Mouse (Mus musculus) heart, postnatal 10 days (tissue): Measurements from ENCODE around the gene Slc29a3. TPM values are rescaled to one million over a fixed set of nuclear protein-coding genes. Genes with fewer than 3 reads are reported as not detected.
"Not testable (repeated sequence)": the region's sequence is repeated elsewhere in the genome, so short reads cannot be mapped to it uniquely, and the experiment has no call there.

Experiments used
- DNase-seq, 2 experiments: peaks; one replicate each; pipeline ENCODE4 v3.0.0; 2021
- intact Hi-C: fragments of 180-260 bp; cut with DNase I; formaldehyde crosslinking; loops from one replicate; pipeline ENCODE4 v1.15.1; 2025
- total RNA-seq, 2 experiments: library from RNA; stranded (reverse); gene quantifications; 2 replicates each; pipeline ENCODE4 v1.2.3; 2021

Slc29a3 gene
- total RNA-seq, 2 experiments from 2014 or later: 6.8 to 7.7 TPM

DNA sequence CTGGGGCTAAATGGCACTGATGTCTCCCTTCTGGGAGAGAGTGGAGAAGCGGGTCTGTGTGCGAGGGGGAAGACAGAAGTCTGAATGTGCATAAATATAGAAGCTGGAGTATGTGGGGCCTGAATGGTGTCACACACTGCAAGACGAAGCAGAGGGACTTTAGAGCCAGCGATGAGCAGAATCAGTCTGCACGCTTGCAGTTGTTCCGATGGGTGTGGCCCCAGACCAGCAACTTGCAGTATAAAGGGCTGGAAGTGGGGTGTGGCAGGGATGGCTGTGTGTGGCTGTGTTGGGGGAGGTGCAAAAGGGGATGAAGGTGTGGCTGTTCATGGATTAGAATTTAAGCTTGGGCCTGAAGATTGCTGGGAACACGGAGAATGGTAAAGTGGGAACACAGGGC is 16.0 kb upstream of the Slc29a3 start:
- intact Hi-C loops: no loop called here
- DNase-seq: no peak

DNA sequence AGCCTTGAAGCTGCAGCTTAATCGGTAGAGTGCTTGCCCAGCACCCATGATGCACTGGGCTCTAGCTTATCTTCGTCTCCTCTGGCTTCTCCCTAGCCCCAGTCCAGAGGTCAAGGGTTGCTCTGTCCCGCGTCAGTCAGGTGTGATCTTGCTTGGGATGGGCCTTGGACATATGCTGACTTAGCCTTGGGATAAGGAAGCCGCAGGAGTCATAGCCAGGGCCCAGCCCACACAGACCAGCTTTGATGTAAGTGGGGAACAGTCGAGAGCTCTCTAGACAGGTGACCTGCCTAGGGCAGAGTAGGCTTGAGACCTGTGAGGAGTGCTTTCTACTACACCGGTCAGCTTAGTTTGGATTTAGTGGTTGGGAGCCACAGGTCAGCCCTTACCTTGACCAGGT is 14.8 kb upstream of the Slc29a3 start:
- intact Hi-C loops: no loop called here
- no peak for DNase-seq

DNA sequence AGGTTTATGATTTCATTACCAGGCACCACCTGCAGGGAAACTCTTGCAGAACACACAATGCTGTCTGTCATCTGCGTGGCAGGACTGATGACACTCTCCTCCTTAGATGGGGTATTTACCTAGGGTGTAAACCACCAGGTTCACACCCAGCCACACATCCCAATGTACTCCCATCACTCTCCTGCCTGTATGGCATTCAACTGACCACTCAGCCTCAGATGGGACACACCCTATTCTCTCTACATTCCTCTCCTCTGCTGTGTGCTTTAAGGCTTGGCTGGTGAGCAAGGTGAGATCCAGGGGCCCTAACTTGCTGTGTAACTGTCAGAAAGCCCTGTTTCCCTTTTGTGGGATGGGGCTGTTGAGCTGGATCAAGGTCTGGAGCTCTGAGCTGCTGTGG is 9.5 kb upstream of the Slc29a3 start:
- intact Hi-C loops: no loop called here
- DNase-seq: no peak

DNA sequence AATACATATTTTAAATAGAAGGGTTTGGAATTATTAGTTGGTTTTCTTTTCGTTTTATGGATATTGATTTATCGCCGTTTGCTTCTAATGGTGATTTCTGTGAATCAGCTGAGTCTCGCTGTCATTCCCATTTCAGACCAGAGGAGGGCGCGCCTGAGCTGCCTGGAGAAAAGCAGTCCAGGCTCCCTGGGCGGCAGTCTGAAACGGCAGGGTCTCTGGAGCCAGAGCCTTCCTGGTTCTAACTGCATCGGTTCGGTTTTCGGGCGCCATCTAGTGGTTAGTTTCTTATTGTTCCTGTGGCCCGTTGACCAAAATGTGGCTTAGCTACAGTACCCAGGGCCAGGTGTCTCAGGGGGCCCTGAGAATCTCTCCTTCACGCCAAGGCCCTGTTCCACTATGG is 7.8 kb upstream of the Slc29a3 start:
- intact Hi-C loops: no loop called here
- DNase-seq: peak; percentile 93 to 97

DNA sequence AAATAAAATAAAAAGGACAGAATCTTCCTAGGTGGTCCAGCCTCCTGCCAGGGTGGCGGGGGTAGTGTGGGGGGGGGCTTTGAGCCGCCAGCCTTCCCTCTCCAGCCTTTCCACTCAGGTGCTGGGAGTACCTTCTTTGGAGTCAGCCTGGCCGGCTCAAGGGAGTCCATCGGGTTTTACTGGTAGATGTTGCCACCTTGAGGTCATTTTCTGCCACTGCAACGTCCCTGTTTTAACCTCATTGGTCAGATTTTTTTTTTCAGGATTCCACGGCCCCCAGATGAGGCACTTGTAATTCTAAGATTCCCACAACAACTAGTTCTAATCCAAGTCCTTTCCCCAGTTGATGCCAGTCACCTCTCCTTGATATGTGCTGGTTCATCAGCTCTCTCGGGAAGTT is 4.4 kb upstream of the Slc29a3 start:
- peak; percentile 70 to 80 for DNase-seq
- intact Hi-C loops: loop anchor here (2.0 kb wide), 4 partner anchors 60 to 452 kb away; partner anchors contain the start of gene Cdh23

DNA sequence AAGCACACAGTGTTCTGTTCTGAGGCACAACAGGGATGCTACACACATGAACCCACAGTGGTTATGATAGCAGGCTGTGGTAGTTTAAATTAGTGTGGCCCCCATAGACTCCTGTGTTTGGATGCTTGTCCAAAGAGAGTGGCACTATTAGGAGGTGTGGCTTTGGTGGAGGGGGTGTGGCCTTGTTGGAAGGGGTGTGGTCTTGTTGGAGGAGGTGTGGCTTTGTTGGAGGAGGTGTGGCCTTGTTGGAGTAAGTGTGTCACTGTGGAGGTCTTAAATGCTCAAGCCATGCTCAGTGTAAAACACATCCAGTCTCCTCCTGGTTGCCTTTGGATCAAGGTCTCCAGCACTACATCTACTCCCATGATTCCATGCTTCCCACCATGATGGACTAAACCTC is 3.6 kb upstream of the Slc29a3 start:
- no peak for DNase-seq
- intact Hi-C loops: loop anchor here (2.0 kb wide), 4 partner anchors 59 to 451 kb away; partner anchors contain the start of gene Cdh23

DNA sequence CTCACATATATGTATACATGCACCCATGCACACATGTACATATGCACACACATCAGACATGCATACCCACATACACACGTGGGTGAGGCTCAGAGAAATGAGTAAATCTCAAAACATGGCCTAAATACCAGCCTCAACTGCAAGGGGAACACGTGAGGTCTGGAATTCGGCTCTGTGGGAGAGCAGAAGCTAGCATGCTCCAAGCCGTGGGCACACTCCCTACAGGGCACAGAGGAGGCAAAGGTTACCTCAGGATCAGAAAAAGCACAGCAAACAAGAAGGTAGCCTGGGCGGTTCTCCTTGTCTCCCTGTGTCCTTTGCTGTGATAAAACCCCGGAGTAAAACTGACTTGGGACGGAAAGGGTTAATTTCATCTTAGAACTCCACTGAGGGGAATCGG is 1.3 kb upstream of the Slc29a3 start:
- intact Hi-C loops: no loop called here
- DNase-seq: no peak

DNA sequence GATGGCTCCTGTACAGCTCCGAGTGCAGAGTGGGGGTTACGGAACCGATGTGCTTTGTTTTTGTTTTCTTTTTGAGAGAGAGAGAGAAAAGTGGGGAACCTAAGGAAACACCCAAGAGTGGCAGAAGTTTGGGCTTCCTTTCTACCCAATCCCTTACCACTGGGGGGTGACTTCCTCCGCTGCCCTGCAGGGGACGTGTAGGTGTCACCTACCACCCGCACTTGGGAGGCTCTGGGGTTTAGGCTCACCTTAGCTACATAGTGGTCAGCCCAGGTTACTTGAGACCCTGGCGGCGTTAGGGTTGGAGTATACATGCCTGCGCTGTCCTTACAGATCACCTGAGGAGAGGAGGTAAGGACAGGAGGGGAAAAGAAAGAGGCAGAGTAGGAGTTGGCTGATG is 667 bp upstream of the Slc29a3 start:
- DNase-seq: peak in 1 of 2 experiments; percentile 19
- intact Hi-C loops: no loop called here

DNA sequence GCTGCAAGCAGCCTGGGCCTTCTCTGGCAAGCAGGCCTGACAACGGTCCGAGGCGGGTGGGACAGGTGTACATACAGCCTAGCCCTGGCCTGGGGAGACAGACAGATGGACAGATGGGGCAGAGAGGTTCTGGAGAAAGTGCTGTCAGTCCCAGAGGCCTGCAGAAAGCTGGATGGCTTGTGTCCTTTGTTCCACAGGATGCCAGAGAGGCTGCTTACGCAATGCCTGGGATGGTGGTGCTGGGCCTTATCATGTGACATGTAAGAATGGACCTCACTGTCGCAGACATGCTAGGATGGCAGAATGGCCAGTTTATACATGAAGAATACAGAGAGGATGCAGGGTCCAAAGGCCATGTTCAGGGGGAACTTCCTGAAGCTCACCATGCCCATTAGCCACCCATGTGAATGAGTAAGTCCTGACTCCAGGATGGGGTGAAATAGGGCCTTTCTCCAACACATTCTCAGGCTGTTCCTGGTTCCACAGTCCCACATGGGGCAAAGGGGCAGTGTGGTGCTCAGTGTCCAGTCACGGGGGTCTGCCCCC is 4.9 kb downstream of the Slc29a3 start:
- intact Hi-C loops: no loop called here
- no peak for DNase-seq

DNA sequence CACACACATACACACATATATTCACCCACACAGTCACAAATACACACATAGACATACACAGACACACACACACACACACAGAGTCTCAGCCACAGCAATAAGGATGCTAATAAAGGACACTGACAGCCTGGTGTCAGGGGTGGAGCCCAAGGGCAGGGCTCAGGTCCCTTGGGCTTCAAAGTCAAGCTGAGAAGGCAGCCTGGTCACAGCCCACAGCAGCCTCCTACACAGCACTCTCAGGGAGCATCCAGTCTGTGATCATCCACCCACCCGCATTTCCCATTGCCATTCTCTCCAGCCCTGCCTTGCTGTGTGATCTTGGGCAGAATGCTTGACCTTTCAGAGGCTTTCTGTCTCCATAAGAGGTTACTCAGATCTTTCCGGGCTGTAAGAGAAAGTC is 6.1 kb downstream of the Slc29a3 start:
- intact Hi-C loops: no loop called here
- no peak for DNase-seq

DNA sequence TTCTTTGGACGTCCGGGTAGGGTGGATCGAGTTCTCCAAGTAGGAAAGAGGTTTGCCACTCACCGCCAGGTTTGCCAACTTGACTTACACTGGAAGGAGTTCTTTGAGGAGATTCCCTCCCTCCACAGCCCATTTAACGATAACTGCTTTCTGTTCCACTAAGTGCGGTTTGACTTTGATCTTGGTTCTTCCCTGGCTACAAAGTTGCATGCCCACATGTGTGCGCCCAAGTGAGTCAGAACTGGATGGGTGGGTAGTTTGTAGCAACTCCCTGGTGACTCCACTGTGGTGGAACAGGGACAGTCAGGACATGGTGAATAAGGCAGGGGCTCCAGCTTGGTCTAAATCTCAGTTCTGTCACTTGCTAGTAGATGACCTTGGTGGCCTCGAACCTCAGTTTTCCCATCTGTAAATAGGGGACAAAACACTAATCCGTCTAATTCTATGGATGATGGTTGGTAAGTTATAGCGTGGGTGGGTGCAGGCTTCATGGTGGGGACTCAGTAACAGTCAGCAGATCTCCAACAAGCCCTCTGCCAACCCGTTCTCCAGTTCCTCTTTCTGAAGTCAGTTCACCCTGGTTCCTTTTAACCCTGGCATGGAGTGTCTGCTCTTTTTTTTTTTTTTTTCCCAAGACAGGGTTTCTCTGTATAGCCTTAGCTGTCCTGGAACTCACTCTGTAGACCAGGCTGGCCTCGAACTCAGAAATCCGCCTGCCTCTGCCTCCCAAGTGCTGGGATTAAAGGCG is 7.9 kb downstream of the Slc29a3 start:
- no peak for DNase-seq
- intact Hi-C loops: no loop called here

DNA sequence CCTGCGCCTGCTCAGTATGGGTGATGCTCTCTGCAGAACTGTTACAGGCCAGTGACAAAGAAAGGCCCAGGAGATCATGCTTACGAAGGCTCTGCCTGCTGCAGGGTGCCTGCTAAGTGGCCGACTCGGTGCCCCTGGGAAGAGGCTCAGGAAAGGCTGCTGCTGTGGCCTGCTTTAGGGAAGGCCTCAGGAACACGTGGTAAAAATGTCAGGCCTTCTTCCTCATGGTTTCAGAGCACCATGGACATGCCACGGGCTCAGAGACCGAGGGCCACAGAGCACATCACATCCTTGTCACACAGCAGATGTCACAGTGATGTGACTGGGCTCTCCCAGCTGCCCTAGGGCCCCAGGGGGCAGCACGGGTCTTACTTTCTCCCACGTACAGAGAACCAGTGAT is 8.9 kb downstream of the Slc29a3 start:
- intact Hi-C loops: no loop called here
- no peak for DNase-seq

DNA sequence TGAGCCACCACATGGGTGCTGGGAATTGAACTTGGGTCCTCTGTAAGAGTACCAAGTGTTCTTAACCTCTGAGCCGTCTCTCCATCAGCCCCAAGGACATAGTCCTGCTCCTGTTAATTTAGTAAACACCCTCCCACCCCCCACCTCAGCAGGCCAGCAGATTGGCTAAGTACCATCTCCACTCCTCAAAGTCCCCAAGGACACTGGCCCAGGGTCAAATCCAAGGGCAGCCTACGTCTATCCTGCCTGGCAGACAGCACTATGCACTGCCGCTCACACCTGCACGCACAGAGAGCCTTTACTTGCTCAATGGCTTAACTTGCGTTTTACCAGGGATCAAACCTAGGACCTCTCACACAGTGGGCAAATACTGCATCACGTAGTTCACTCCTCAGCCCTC is 9.7 kb downstream of the Slc29a3 start:
- intact Hi-C loops: no loop called here
- no peak for DNase-seq

DNA sequence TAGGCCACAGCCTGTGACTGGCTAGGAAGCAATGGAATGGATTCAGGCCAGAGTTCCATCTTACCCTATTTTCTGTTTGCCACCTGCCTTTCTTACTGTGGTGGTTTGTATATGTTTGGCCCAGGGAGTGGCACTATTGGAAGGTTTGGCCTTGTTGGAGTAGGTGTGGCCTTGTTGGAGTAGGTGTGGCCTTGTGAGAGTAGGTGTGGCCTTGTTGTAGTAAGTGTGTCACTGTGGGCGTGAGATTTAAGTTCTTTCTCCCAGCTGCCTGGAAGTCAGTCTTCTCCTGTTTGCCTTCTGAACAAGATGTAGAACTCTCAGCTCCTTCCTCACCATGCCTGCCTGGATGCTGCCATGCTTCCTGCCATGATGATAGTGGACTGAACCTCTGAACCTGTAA is 10.3 kb downstream of the Slc29a3 start:
- intact Hi-C loops, DNase-seq: not testable (repeated sequence)

DNA sequence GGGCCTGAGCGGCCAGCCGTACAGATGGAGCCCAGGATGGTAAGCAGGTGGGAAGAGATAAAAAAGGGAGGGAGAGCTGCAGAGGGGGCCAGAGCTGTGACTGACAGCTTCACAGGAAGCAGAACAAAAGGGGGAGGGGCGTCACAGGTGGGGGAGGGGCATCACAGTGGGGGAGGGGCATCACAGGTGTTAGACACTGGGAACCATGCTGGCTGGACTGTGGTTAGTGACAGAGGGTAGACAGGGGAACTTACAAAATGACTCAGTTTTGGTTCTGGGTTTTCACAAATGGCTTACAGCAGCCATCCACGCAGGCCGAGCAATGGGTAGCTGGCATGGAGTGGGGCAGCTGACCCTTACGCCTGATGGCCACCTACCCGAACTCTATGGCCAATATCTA is 11.2 kb downstream of the Slc29a3 start:
- no peak for DNase-seq
- intact Hi-C loops: no loop called here

DNA sequence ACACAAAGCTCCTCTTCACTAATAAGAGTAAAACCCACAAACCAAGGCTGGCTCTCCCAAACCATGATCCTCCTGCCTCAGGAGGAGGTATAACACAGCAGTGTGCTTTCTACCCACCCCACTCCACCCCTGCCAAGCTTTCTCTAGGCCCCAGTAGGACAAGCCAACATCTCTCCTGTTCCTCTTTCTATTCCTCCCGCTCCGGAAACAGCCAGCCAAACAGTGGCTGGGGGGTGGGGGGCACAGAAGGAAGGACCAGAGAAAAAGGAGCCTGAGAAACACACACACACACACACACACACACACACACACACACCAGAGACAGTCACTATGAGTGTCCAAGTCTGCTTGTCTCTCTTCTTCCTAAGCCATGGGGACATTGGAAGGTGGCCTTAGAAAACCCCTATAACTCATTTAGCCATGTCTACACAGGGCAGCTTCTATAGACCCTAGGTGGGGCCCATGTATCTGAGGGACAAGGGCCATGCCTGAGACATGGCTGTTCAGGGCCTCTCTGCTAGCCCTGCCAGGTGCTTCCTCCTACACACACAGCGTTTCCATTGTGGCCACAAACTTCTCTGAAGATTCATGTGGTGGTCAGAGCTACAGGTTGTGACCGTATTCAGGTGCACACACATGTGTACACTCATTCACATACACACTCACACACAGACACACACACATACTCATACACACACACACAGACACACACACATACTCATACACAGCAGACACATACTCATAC is 12.8 kb downstream of the Slc29a3 start:
- peak in 1 of 2 experiments; percentile 19 for DNase-seq
- intact Hi-C loops: no loop called here

DNA sequence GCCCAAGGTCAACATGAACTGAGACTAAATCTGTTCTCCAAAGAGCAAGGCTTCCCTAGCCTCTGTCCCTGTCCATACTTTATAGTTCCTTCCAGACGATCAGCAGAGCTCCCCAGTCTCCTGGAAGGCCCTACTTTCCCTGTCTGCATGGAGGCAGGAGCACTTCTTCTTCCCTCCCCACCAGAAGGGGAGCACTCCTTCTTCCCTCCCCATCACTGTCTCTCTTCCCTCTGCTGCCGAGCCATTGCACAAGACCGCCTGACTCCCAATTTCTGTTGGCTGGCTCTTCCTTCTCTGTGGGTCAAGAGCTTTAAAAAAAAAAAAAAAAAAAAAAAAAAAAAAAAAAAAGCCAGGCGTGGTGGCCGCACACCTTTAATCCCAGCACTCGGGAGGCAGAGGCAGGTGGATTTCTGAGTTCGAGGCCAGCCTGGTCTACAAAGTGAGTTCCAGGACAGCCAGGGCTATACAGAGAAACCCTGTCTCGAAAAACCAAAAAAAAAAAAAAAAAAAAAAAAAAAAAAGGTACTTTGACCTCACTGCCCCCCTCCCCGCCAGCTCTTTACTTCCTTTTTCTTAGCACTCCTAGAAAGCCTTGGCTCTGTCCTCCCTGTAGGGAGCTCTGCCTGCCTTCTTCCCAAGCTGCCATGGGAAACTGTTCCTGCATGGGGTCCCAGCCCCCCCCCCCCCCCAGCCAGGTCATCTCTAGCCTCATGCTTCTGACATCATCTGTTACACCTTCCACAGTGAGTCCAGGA is 14.5 kb downstream of the Slc29a3 start:
- intact Hi-C loops: no loop called here
- no peak for DNase-seq

DNA sequence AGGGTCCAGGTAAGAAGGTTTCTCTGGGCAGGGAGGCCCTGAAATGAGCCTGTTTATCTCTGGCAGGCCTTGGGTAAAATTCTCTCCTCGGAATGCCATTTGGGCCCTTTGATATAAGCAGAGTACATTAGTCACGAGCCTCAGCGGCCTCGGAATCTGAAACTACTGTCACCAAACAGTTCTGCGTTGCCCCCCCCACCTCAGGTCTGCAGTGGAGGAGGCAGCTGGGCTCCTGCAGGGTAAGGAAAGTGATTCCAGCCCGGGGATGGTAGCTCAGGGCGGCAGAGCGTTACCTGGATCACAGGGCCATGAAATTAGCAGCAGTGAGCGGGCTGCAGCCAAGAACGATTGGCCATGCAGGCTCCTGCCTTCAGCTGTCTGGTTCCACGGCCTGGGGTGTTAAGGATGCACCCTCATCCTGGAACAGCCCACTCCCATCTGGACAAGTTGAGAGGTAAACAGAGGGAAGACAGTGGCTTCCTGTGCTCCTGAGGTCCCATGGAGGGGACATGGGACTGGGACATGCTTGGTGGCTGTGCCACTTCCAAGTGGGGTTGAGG is 15.3 kb downstream of the Slc29a3 start:
- no peak for DNase-seq
- intact Hi-C loops: no loop called here

DNA sequence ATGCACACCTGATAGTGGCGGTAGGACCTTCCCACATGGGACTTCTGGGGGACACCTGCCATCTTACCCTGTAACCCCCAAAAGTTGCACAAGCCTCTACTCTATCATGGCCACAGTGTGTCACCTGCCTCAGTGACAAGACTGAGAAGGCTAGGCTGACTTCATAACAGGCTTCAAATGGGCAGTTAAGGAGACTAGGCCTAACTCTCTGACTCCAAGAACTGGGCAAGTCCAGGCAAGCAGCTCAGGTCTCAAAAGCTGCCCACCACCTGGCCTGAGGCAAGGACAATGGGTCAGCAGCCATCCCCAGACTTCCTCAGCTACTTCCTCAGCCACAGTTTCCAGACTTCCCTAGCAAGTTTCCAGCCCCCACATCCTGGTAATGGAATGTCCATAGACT is 16.9 kb downstream of the Slc29a3 start:
- DNase-seq: no peak
- intact Hi-C loops: no loop called here

DNA sequence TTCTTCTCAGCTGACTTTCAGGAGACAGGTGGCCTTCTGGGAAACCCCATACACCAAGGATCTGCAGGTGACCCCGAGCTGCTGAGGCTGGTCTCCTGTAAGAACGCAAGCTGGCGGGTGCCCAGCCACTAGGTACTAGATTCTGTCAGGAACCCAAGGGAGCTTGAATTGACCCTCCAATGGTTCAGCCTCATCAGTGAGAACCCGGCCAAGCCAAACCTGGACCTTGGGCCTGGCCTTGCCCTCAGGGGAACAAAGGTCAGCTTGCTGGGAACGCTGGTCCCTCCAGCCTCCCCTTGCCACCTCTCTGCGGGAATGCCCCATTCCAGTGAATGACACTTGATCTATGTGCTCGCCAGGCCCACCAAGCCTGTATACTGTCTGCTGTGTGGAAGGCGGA is 19.1 kb downstream of the Slc29a3 start:
- intact Hi-C loops: no loop called here
- no peak for DNase-seq

DNA sequence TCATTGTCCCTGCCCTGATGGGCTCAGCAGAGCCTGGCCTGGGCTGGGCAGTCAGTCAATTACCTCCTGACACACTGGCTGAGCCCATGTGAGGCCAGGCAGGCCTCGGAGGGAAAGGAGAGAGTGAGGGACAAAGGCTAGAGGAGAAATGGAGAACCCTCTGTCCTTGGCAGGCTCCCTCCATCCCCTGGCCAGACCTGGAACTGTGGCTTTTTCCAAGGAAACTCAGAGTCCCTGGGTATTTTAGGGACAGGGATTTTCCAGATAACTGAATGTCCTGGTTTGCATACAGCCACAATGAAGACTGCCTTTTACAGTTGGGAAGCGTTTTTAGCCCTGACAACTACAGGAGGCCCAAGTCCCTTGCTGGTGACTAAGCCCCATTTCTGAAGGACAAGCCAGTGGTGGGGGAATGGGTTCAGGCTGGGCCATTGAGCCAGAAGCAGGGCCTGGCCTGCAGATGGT is 20.2 kb downstream of the Slc29a3 start:
- no peak for DNase-seq

More for the DNA sequence above, 20.2 kb downstream of the Slc29a3 start:
- intact Hi-C loops: no loop called here
